Mouse (Mus musculus): ENCODE measurements at regions not wholly inside any gene's neighbourhood (a gene's known extent, or its start where the extent isn't known, plus 50 kb on each side); places are given as distances from the start of the nearest gene placed in this dataset.

DNA sequence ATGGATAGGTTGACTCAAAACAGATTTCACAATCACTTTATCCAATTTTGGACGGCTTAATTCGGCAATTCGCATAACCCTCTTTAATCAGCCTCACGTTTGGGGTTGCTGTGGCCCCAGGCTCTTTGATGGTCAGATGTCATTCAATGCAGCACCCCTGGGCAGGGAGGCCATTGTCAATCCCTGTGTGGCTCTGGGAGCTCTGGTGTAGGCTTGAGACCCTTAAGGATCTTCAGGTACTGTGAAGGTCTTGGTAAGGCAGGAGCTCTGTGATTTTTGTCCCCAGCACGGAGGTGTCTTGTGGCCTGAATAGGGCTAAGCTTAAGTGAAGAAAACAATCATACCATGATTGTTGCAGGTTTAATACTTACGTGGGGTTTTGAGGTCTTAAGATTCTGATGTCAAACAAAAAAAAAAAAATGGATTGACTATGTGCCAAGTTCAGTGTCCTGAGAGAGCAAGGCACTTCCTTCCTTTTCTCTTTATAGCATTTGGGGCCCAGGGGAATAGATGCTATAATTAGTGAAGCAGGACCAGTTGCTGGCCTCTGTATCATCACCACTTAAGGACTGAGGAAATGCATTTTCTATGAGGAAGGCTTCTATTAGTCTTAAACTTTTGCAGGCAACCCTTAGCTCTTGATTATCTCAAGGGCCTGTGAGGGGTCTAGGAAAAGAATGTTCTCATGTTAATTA is 98.9 kb downstream of the Ttc32 start:
- H3K4me2 ChIP-seq (ENCODE audit: low read depth, low read length, severe bottlenecking), result no peak overlapping the region
- no peak for ATAC-seq (replicated peaks; ENCODE audit: low FRiP score)
- no peak overlapping the region for H3K9ac ChIP-seq (ENCODE audit: low read length)
- no peaks in the 10 kb centered on the region for H3K36me3 ChIP-seq (ENCODE audit: control insufficient read depth, insufficient read depth, low read length)
- no peak overlapping the region for H3K27ac ChIP-seq (ENCODE audit: low read depth, low read length)
- no peaks in the 10 kb centered on the region for H3K9me3 ChIP-seq (ENCODE audit: control insufficient read depth, low read length)
- 69% methylated on average over 6 of the region's 6 CpGs for WGBS
- H3K4me1 ChIP-seq (replicated peaks; ENCODE audit: control insufficient read depth, insufficient read depth, low read length), result no peaks in the 10 kb centered on the region
- no peak for DNase-seq (ENCODE audit: low spot score)
- H3K27me3 ChIP-seq (ENCODE audit: control insufficient read depth, insufficient read depth, low read length), result no peaks in the 10 kb centered on the region
- no peak overlapping the region for H3K4me3 ChIP-seq (ENCODE audit: low read depth, low read length)

DNA sequence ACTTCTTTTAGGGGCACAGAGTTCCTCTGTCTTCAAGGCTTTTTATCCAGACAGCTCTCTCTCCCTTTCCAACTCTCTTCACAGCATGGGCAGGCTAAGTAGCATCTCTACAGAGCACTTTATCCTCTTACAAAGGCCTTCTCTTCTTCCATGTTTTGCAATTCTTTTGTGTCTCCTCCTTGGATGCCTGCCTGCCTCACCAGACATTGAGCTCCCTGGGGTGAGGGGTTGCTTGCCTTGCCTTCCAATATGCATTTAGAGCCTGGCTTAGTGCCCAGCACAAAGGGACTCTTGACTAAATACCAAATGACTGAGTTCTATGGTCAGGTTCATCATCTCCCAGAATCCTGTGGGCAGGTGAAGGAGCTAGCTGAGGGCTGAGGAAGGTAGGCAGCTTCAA is 102.8 kb downstream of the Ttc32 start:
- Histone ChIP-seq H3K9me3 (ENCODE audit: control insufficient read depth, low read length) (no peaks in the 10 kb centered on the region), H3K9ac (ENCODE audit: low read length) (no peak overlapping the region), H3K4me1 (replicated peaks; ENCODE audit: control insufficient read depth, insufficient read depth, low read length) (no peaks in the 10 kb centered on the region), H3K36me3 (ENCODE audit: control insufficient read depth, insufficient read depth, low read length) (no peaks in the 10 kb centered on the region), H3K27me3 (ENCODE audit: control insufficient read depth, insufficient read depth, low read length) (no peaks in the 10 kb centered on the region), H3K4me2 (ENCODE audit: low read depth, low read length, severe bottlenecking) (no peak overlapping the region), H3K4me3 (ENCODE audit: low read depth, low read length) (no peak overlapping the region), H3K27ac (ENCODE audit: low read depth, low read length) (no peak overlapping the region)
- ATAC-seq (replicated peaks; ENCODE audit: low FRiP score) (no peak), DNase-seq (ENCODE audit: low spot score) (no peak)

DNA sequence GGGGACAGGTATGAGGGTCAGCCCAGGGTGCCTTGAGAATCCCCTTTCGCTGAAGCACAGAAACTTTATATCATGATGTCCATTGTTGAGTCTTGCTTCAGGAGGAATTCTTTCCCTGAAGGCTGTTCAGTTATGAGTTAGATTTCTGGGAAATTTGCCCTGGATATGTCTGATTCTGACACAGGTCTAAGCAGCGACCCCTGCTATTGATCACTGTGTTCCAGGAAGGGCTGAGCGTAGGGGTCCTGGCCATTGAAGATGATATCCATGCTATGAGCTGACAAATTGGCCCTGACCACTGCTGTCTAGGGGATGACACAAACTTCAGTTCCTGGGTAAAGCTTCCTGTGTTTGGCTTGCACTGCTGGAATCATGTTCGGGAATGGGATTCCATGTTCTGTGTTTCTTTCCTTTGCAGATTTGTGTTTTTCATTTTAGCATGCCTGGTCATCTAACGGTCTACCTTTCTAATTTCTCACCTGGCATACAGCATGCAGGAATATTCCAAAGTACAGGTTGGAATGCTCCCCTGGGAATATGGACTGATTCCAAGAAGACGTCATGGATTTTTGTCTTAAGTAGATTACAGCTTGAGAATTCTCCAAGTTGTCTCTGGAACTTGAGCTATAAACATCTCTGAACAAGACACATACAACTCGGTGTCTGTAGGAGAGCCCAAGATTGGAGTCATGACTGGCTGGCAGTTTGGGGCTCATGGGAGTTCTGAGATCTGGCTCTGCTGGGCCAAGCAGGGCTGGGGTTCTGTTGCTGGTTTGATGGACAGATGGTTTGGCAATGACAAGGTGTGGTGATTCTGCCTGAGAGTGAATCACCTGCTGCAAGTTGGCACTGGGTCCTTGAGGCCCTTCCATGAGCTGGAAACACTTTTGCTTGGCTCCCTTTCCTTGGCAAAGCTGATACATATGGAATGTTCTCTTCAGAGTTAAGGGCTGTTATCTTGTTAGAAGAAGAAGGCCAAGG is 104.4 kb downstream of the Ttc32 start:
- DNase-seq (ENCODE audit: low spot score) (no peak), ATAC-seq (replicated peaks; ENCODE audit: low FRiP score) (no peak)
- WGBS, result 92% methylated on average over 7 of the region's 7 CpGs

DNA sequence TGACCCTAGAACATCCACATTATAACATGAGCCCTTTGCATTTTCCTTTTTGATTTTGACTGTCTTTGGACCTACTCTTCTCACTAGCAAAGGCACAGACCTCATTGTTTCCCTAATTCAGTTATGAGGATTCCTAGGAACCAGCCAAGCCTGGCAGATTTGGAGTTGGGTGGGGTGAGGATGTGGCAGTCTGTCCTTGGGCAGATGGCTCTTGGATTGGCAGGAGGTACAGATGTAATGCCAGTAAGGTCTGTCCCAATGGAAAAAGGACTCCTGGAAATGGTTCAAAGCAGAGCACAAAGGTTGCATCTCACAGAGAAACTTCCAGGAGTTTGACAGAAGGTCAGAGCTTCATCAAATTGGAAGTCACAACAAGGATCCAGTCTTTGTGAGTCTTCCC is 121.2 kb downstream of the Ttc32 start:
- H3K27me3 ChIP-seq (ENCODE audit: control insufficient read depth, insufficient read depth, low read length), result no peaks in the 10 kb centered on the region
- H3K4me1 ChIP-seq (replicated peaks; ENCODE audit: control insufficient read depth, insufficient read depth, low read length), result no peaks in the 10 kb centered on the region
- DNase-seq (ENCODE audit: low spot score) (no peak), ATAC-seq (replicated peaks; ENCODE audit: low FRiP score) (no peak)
- H3K36me3 ChIP-seq (ENCODE audit: control insufficient read depth, insufficient read depth, low read length), result no peaks in the 10 kb centered on the region
- no peak overlapping the region for H3K27ac ChIP-seq (ENCODE audit: low read depth, low read length)
- H3K4me3 ChIP-seq (ENCODE audit: low read depth, low read length), result no peak overlapping the region
- H3K9me3 ChIP-seq (ENCODE audit: control insufficient read depth, low read length), result no peaks in the 10 kb centered on the region
- H3K9ac ChIP-seq (ENCODE audit: low read length), result no peak overlapping the region
- no peak overlapping the region for H3K4me2 ChIP-seq (ENCODE audit: low read depth, low read length, severe bottlenecking)

More for the DNA sequence above, 104.4 kb downstream of the Ttc32 start:
- H3K4me1 ChIP-seq (replicated peaks; ENCODE audit: control insufficient read depth, insufficient read depth, low read length), result no peaks in the 10 kb centered on the region
- H3K27me3 ChIP-seq (ENCODE audit: control insufficient read depth, insufficient read depth, low read length), result no peaks in the 10 kb centered on the region
- H3K4me3 ChIP-seq (ENCODE audit: low read depth, low read length), result no peak overlapping the region
- H3K9ac ChIP-seq (ENCODE audit: low read length), result no peak overlapping the region
- no peak overlapping the region for H3K4me2 ChIP-seq (ENCODE audit: low read depth, low read length, severe bottlenecking)
- H3K9me3 ChIP-seq (ENCODE audit: control insufficient read depth, low read length), result no peaks in the 10 kb centered on the region
- H3K36me3 ChIP-seq (ENCODE audit: control insufficient read depth, insufficient read depth, low read length), result no peaks in the 10 kb centered on the region
- no peak overlapping the region for H3K27ac ChIP-seq (ENCODE audit: low read depth, low read length)

DNA sequence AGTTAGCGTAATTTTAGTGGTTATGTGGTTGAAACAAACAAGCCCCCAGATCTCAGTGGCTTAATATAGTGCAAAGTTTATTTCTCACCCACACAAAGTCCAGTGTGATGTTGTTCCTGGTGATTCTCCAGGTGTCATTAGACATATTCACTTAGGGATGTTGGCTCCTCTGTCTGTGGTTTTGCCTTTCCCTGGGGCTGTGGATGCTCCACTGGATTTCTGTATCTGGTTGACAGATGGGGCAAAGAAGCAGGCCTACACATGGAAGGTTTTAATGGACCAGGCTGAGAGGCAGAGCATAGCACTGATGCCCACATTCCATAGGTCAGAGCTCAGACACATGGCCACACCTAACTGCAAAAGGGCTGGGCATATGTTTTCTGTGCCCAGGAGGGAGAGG is 121.6 kb downstream of the Ttc32 start:
- no peak overlapping the region for H3K4me2 ChIP-seq (ENCODE audit: low read depth, low read length, severe bottlenecking)
- H3K9me3 ChIP-seq (ENCODE audit: control insufficient read depth, low read length), result no peaks in the 10 kb centered on the region
- WGBS, result 79% methylated on average over 1 of the region's 1 CpGs
- H3K4me3 ChIP-seq (ENCODE audit: low read depth, low read length), result no peak overlapping the region
- H3K9ac ChIP-seq (ENCODE audit: low read length), result no peak overlapping the region
- H3K4me1 ChIP-seq (replicated peaks; ENCODE audit: control insufficient read depth, insufficient read depth, low read length), result no peaks in the 10 kb centered on the region
- no peak for ATAC-seq (replicated peaks; ENCODE audit: low FRiP score)
- no peak overlapping the region for H3K27ac ChIP-seq (ENCODE audit: low read depth, low read length)
- H3K27me3 ChIP-seq (ENCODE audit: control insufficient read depth, insufficient read depth, low read length), result no peaks in the 10 kb centered on the region
- no peak for DNase-seq (ENCODE audit: low spot score)
- no peaks in the 10 kb centered on the region for H3K36me3 ChIP-seq (ENCODE audit: control insufficient read depth, insufficient read depth, low read length)

DNA sequence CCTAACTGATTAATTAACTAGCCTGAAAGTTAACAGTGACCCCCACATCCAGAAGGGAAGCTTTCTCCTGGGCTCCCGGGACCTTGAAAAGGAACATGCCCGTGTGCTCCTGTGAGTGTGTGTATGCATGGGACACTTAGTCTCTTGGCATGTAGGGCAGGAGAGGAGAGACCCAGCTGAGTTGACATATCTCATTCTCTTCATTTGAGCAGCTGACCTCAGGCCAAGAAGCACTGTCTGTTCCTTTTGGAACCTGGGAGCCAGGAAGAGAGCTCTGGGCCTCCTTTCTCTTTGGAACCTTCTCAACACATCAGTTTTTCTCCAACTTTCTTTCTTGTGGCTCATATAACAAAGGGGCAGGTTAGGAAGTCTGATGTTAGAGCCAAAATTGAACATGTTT is 124.7 kb downstream of the Ttc32 start:
- ATAC-seq (replicated peaks; ENCODE audit: low FRiP score), result no peak
- Histone ChIP-seq H3K4me1 (replicated peaks; ENCODE audit: control insufficient read depth, insufficient read depth, low read length) (no peaks in the 10 kb centered on the region), H3K4me3 (ENCODE audit: low read depth, low read length) (no peak overlapping the region), H3K27me3 (ENCODE audit: control insufficient read depth, insufficient read depth, low read length) (no peaks in the 10 kb centered on the region), H3K27ac (ENCODE audit: low read depth, low read length) (no peak overlapping the region), H3K9ac (ENCODE audit: low read length) (no peak overlapping the region), H3K9me3 (ENCODE audit: control insufficient read depth, low read length) (no peaks in the 10 kb centered on the region), H3K4me2 (ENCODE audit: low read depth, low read length, severe bottlenecking) (no peak overlapping the region), H3K36me3 (ENCODE audit: control insufficient read depth, insufficient read depth, low read length) (no peaks in the 10 kb centered on the region)
- 87% methylated on average over 2 of the region's 2 CpGs for WGBS
- no peak for DNase-seq (ENCODE audit: low spot score)

DNA sequence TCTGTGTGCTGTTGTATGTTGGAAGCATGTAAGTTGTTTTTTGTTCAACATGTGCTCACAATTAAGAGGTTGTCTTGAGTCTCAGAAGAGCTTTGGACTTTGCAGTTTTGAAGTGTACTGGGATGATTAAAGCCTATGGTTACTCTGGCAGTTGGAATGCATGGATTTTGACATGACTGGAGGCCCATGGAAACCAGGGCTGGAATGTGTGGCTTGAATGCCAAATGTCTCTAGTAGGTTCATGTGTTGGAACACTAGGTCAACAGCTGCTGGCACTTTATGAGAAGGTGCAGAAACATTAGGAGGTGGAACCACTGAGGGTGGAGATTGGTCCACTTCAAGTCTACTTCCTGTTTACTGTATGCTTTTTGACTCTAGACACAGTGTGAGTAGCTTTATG is 127.0 kb downstream of the Ttc32 start:
- Histone ChIP-seq H3K9me3 (ENCODE audit: control insufficient read depth, low read length) (no peaks in the 10 kb centered on the region), H3K4me2 (ENCODE audit: low read depth, low read length, severe bottlenecking) (no peak overlapping the region), H3K4me3 (ENCODE audit: low read depth, low read length) (no peak overlapping the region), H3K36me3 (ENCODE audit: control insufficient read depth, insufficient read depth, low read length) (no peaks in the 10 kb centered on the region), H3K27ac (ENCODE audit: low read depth, low read length) (no peak overlapping the region), H3K4me1 (replicated peaks; ENCODE audit: control insufficient read depth, insufficient read depth, low read length) (no peaks in the 10 kb centered on the region), H3K27me3 (ENCODE audit: control insufficient read depth, insufficient read depth, low read length) (no peaks in the 10 kb centered on the region), H3K9ac (ENCODE audit: low read length) (no peak overlapping the region)
- ATAC-seq (replicated peaks; ENCODE audit: low FRiP score) (no peak), DNase-seq (ENCODE audit: low spot score) (no peak)

DNA sequence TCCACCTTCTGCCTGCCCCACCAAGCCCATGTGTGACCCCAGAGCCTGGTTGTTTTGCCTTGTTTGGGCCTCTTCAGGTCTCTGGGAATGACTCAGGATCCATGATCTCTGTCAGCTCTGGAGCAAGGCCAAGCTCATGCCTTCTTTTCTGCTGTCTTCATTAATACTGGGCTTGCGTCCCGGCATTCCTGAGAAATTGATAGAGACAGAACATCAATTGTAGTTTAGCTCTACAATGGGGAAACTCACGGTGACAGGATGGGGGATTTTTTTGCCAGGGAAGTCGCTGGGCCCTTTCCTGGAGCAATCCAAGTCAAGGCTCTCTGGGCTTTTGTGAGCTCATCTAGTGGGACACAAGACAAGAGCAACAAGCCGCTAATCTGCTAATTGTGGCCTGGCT is 129.0 kb downstream of the Ttc32 start:
- Histone ChIP-seq H3K4me2 (ENCODE audit: low read depth, low read length, severe bottlenecking) (no peak overlapping the region), H3K27ac (ENCODE audit: low read depth, low read length) (no peak overlapping the region), H3K9ac (ENCODE audit: low read length) (no peak overlapping the region), H3K36me3 (ENCODE audit: control insufficient read depth, insufficient read depth, low read length) (no peaks in the 10 kb centered on the region), H3K9me3 (ENCODE audit: control insufficient read depth, low read length) (no peaks in the 10 kb centered on the region), H3K27me3 (ENCODE audit: control insufficient read depth, insufficient read depth, low read length) (no peaks in the 10 kb centered on the region), H3K4me1 (replicated peaks; ENCODE audit: control insufficient read depth, insufficient read depth, low read length) (no peaks in the 10 kb centered on the region), H3K4me3 (ENCODE audit: low read depth, low read length) (no peak overlapping the region)
- DNase-seq (ENCODE audit: low spot score) (no peak), ATAC-seq (replicated peaks; ENCODE audit: low FRiP score) (no peak)
- 84% methylated on average over 5 of the region's 5 CpGs for WGBS
